In genomic region chr2:167278011-167278410, GRCm38 (mm10) we compare ENCODE assay signal across 14 mouse cellular contexts. TPM values are rescaled to one million over a fixed set of nuclear protein-coding genes. Genes with fewer than 3 reads are reported as not detected.
A peak's percentile ranks its signal among the peaks of the same experiment; 100 is the strongest.
DNase-seq lines count a peak whose midpoint lies in the region; ATAC-seq and TF ChIP-seq lines count a peak whose summit lies in the region.
"Had no signal": no experiment of that assay in that cellular context is flagged by ENCODE, and none has a peak within 500 bp of the region (broad histone marks: within the 10 kb centered on the region; RNA-seq: fewer than 3 reads in every experiment).

No protein-coding gene starts in this region.

- no peak overlapping the region for H3K4me2 ChIP-seq in liver, embryonic 11.5 days
- H3K4me2 ChIP-seq: limb, embryonic 12.5 days; lung, embryonic 14.5 days had no signal

- H3K4me1 ChIP-seq in heart, adult 2 months (ENCODE audit: control insufficient read depth, insufficient read depth, low read length): no peaks in the 10 kb centered on the region; the same call in 1 of the 2 replicates
- no peaks in the 10 kb centered on the region for H3K4me1 ChIP-seq in liver, embryonic 11.5 days (replicated peaks; ENCODE audit: control insufficient read depth, insufficient read depth, low read length)
- H3K4me1 ChIP-seq in E14TG2a.4 (replicated peaks; ENCODE audit: low read depth, low read length): peaks cover 14% of the 10 kb centered on the region
- H3K4me1 ChIP-seq: limb, embryonic 12.5 days had no signal

- intact Hi-C loops in heart, postnatal 25 days (cut with DNase I): no loop called here
- intact Hi-C loops in heart, adult 2 months (cut with DNase I): loop anchor here (2.0 kb wide), 1 partner anchor 205 kb away; no protein-coding TSS in a partner anchor

- DNase-seq in heart, postnatal 25 days (ENCODE audit: low spot score): peak; percentile 0
- DNase-seq in heart, adult 2 months: no peak
- DNase-seq in liver: peak; percentile 1
- DNase-seq in liver, embryonic 11.5 days (ENCODE audit: low spot score): no peak
- DNase-seq in adrenal gland, adult 18-20 months (ENCODE audit: low spot score in 2 of 2): peak; percentile 2 to 29
- DNase-seq in embryo, embryonic 11 days: no peak
- DNase-seq: cerebellum, postnatal 36 days; midbrain, embryonic 14.5 days had no signal

- H3K36me3 ChIP-seq in heart, adult 2 months (ENCODE audit: control insufficient read depth, insufficient read depth, low read length): no peaks in the 10 kb centered on the region
- H3K36me3 ChIP-seq in liver, embryonic 11.5 days (ENCODE audit: control insufficient read depth, insufficient read depth, low read length): no peaks in the 10 kb centered on the region
- no peaks in the 10 kb centered on the region for H3K36me3 ChIP-seq in E14TG2a.4 (ENCODE audit: insufficient read depth, low read length)
- H3K36me3 ChIP-seq: limb, embryonic 12.5 days had no signal

- H3K27ac ChIP-seq in heart, adult 2 months: no peak overlapping the region
- H3K27ac ChIP-seq in liver, embryonic 11.5 days (ENCODE audit: low read depth, low read length): no peak overlapping the region
- H3K27ac ChIP-seq: limb, embryonic 12.5 days had no signal

- H3K9me3 ChIP-seq in liver, embryonic 11.5 days (ENCODE audit: control insufficient read depth, low read length): no peaks in the 10 kb centered on the region
- H3K9me3 ChIP-seq in E14TG2a.4 (ENCODE audit: low read length): peaks cover 39% of the 10 kb centered on the region
- H3K9me3 ChIP-seq: limb, embryonic 12.5 days had no signal

- no peaks in the 10 kb centered on the region for H3K79me2 ChIP-seq in heart, adult 2 months (replicated peaks; ENCODE audit: control insufficient read depth, insufficient read depth, low read length)

- TF ChIP-seq POLR2A in heart, adult 2 months (IDR thresholded peaks at IDR 0.05; ENCODE audit: insufficient read depth, low read depth, low read length): no peak

- WGBS in heart, adult 2 months: 62% methylated on average over 7 of the region's 7 CpGs
- WGBS in liver, embryonic 11.5 days: 75% methylated on average over 7 of the region's 7 CpGs

- TF ChIP-seq CTCF in heart, adult 2 months (IDR thresholded peaks at IDR 0.05): no peak
- TF ChIP-seq CTCF in E14TG2a.4 (conservative IDR thresholded peaks at IDR 0.05; ENCODE audit: low read length): no peak

- no peak for ATAC-seq in liver, embryonic 11.5 days (replicated peaks; ENCODE audit: low FRiP score)
- ATAC-seq: forebrain, embryonic 16.5 days had no signal

- no peak overlapping the region for H3K9ac ChIP-seq in heart, adult 2 months (ENCODE audit: low read depth, low read length)
- H3K9ac ChIP-seq in liver, embryonic 11.5 days (ENCODE audit: low read depth, low read length): no peak overlapping the region
- H3K9ac ChIP-seq: limb, embryonic 12.5 days; lung, embryonic 14.5 days had no signal

- no peaks in the 10 kb centered on the region; the same call in 1 of the 2 replicates for H3K27me3 ChIP-seq in heart, adult 2 months (ENCODE audit: control insufficient read depth, insufficient read depth, low read length)
- H3K27me3 ChIP-seq in liver, embryonic 11.5 days (replicated peaks; ENCODE audit: control insufficient read depth, insufficient read depth, low read length): 0 out of 2 replicates have a peak, but pooled peaks cover 5% of the 10 kb centered on the region
- 0 out of 2 replicates have a peak, but pooled peaks cover 2% of the 10 kb centered on the region for H3K27me3 ChIP-seq in E14TG2a.4 (ENCODE audit: insufficient read depth, low read length)

- no peak overlapping the region for H3K4me3 ChIP-seq in heart, adult 2 months
- no peak overlapping the region for H3K4me3 ChIP-seq in liver, embryonic 11.5 days (ENCODE audit: low read depth, low read length)
- H3K4me3 ChIP-seq in E14TG2a.4 (replicated peaks; ENCODE audit: low read length): peak overlapping the region; percentile 47
- H3K4me3 ChIP-seq: limb, embryonic 12.5 days had no signal

- TF ChIP-seq EP300 in heart, adult 2 months (IDR thresholded peaks at IDR 0.05; ENCODE audit: insufficient read depth, low read depth, low read length): no peak

RNA-seq across cellular contexts. Expression of gene Ptgis, which starts 37.6 kb away (rescaled TPM):
- 10 to 100 TPM; 18.8 to 24.6 TPM for total RNA-seq in heart, postnatal 25 days (2021)
- total RNA-seq in heart, adult 2 months (2021): 10 to 100 TPM; 16.3 to 17.7 TPM
- 31.3 and 32.1 TPM in 2 replicates for polyA plus RNA-seq in heart, adult 2 months (2012; rRNA removed)
- polyA plus RNA-seq in liver, embryonic 11.5 days (2014; fragmentation: Nextera tagmentation; extraction: Ambion mirVana): 7.4 and 7.7 TPM in 2 replicates
- total RNA-seq in adrenal gland, adult 18-20 months (2021): 10 to 100 TPM; 19.3 to 31.8 TPM
- total RNA-seq: hematopoietic stem cell, adult 5-6 weeks; neutrophil, adult 5-6 weeks had no signal

Comparison
In these comparisons a context has a peak if more than half of its experiments do, and no peak if none do; other contexts are left out.
1. DNase-seq: peak in heart, postnatal 25 days (single experiment), liver (single experiment) and adrenal gland, adult 18-20 months (2 of 2); none in heart, adult 2 months (0 of 2), liver, embryonic 11.5 days (single experiment) and embryo, embryonic 11 days (single experiment).